Mouse (Mus musculus) hematopoietic stem cell, adult 5-6 weeks (primary cell): ENCODE measurements around the gene Stk39. TPM values are rescaled to one million over a fixed set of nuclear protein-coding genes. Genes with fewer than 3 reads are reported as not detected.

Experiments used
- ATAC-seq, 2 experiments: fragments of 125-278 bp in 1 of 2; replicated peaks in 1 of 2; 2 replicates each; pipeline ENCODE4 v1.8.0; 2016 to 2017; ENCODE audit warnings: inconsistent platforms in 2 of 2, mild to moderate bottlenecking in 2 of 2, moderate number of reproducible peaks in 2 of 2, low read depth in 1 of 2, moderate TSS enrichment in 1 of 2; ENCODE audit not compliant: low FRiP score in 2 of 2, poor library complexity in 2 of 2, severe bottlenecking in 2 of 2, insufficient read depth in 1 of 2, low TSS enrichment in 1 of 2
- total RNA-seq: library from RNA; stranded (forward); fragments of 172-1452, 232-1000 nt; gene quantifications from 2 replicates; pipeline ENCODE4 v1.2.3, GENCODE M21; 2017

The Stk39 gene
- total RNA-seq = 9.1 and 11.0 TPM in 2 replicates

- ATAC-seq = peak; percentile 46 to 54
Observed at GRCm38 (mm10) chr2:68471759-68472550, at the start of gene Stk39. Gene Stk39 (minus strand): TSS chr2:68472268.

GRCm38 (mm10) chr2:68515409-68515808, 43.3 kb upstream of the Stk39 start:
- no peak for ATAC-seq

GRCm38 (mm10) chr2:68503202-68503601, 31.1 kb upstream of the Stk39 start:
- ATAC-seq = no peak

DNA sequence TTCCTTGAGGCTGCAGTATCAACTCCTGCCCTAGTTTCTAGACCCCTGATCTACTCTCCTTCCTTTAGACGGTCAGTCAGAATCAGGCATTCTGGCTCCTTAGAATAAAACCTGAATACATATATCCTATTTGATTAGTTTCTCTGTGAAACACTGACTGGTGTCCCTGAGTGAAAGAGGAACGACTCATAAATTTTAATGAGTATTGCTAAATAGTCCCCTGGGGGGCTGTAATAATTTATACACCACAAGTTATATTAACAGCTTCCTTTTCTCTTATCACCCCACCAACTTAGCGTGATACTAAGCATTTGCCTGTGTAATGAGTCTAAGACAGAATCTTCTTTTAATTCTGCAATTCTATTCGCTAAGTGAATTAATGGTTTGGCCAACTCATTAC, 30.7 kb upstream of the Stk39 start:
- no peak for ATAC-seq

DNA sequence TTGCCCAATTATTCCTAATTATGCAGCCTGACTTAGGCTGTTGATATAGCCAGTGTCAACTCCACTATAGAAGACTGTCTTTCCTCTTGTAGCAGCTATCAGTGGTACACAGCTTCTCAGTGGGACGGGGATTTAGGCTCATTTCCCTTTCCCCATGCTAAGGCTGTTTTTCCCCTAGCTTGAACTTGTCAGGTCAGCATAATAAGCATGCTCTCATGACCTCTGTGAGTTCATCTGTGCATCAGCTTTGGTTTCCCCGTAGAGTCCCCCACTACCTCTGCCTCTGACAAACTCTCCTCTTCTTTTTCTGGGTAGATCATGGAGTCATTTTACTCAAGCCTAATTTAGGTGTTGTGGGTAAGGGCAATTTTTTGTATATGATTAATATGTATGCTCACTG, 30.2 kb upstream of the Stk39 start:
- no peak for ATAC-seq

GRCm38 (mm10) chr2:68486275-68486674, 14.2 kb upstream of the Stk39 start:
- no peak for ATAC-seq

- no peak for ATAC-seq
Observed at GRCm38 (mm10) chr2:68485141-68485540, 13.1 kb upstream of the Stk39 start.

- ATAC-seq = no peak
Observed at GRCm38 (mm10) chr2:68482896-68483295, 10.8 kb upstream of the Stk39 start.

DNA sequence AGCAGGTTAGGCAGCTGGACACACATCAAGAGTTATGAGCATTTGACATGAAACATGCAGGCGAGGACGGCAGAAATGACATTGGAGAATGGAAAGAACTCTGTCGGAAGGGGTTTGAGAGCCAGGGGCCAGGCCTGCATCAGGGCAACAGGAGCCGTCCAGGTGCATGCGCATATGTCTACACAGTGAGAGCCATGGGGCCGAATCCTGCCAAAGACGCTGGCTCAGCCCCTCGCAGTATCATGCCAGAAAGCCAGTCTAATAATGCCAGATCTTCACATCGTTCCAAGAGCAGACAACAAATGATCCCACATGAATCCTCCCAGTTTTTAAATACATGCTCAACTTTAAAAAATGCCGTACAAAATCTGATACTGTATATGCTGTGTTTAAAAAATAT, 7.8 kb upstream of the Stk39 start:
- no peak for ATAC-seq

DNA sequence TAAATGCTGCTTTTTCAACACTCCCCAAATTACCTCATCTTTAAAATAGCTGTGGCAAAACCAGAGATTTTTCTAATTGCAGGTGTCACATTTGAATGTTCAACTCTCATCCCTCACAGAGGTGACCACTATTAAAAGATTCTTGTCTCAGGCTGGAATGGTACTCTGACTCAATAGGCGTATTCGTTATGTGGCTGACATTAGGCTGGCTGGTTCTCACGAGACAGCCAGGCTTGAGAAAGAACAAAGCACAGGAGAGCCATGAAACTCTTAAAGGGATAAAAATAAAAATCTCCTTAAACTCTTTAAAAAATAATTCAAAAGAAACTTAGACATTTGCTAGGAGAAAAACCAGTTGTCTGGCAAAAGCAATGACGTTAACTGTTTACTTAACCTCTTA, 853 bp upstream of the Stk39 start:
- no peak for ATAC-seq

- ATAC-seq = no peak
Observed at GRCm38 (mm10) chr2:68472551-68472910, 463 bp upstream of the Stk39 start.

GRCm38 (mm10) chr2:68470891-68471758, 943 bp downstream of the Stk39 start:
- ATAC-seq = peak; percentile 22 to 34; a peak in 3 of 4 replicates

DNA sequence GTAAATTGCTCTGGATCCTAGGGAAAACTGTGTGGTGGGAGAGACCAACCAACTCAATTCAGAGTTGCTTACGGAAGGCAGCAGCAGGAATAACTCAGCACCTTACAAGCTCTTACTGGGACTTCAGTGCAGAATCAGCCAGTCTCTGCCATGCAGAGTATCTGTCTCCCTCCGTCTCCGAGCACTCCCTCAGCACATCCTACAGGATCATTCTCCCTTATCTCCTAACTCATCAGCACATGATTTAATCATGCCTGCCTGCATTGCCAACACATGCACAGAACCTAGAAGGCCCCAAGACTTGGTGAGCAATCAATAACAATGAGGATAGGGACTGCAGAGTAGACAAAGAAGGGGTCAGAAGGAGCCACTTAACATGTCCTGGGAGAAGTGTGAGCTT, 2.6 kb downstream of the Stk39 start:
- ATAC-seq = no peak

GRCm38 (mm10) chr2:68468698-68469097, 3.4 kb downstream of the Stk39 start:
- ATAC-seq = peak; percentile 35 to 44; a peak in 3 of 4 replicates

GRCm38 (mm10) chr2:68468259-68468658, 3.8 kb downstream of the Stk39 start:
- no peak for ATAC-seq

GRCm38 (mm10) chr2:68467085-68467978, 4.7 kb downstream of the Stk39 start:
- no peak for ATAC-seq
